Mouse (Mus musculus) 3134 (cell line): ENCODE data around the gene St3gal3.

Experiments
- DNase-seq: peaks from one replicate; pipeline ENCODE4 v3.0.0-alpha.2; 2011; ENCODE audit warnings: low spot score; ENCODE audit not compliant: insufficient read length; ENCODE audit errors: extremely low read depth

The St3gal3 gene

GRCm38 (mm10) chr4:118028994-118029393 lies 105.7 kb downstream of the St3gal3 start:
- no peak for DNase-seq

GRCm38 (mm10) chr4:118025931-118026330 lies 108.8 kb downstream of the St3gal3 start:
- no peak for DNase-seq

GRCm38 (mm10) chr4:118025381-118025780 lies 109.3 kb downstream of the St3gal3 start:
- no peak for DNase-seq

DNA sequence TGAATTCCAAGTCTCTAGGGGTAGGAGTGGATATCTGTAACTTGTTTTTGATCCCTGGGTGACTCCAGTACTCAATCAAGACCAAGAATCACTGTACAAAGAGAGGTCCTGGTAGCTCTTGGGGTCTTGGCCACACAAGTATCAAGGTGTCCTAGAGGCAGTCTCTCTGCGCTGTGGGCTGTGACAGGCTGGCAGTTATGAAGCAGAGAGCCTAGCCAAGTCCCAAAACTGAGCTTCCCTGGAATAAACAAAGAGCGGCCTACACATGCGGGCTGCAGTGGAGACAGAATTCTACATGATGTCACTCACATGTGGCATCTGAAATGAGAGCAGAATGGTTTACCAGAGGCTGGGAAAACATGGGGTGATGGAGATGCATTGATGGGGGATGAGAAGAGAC lies 111.9 kb downstream of the St3gal3 start:
- no peak for DNase-seq

DNA sequence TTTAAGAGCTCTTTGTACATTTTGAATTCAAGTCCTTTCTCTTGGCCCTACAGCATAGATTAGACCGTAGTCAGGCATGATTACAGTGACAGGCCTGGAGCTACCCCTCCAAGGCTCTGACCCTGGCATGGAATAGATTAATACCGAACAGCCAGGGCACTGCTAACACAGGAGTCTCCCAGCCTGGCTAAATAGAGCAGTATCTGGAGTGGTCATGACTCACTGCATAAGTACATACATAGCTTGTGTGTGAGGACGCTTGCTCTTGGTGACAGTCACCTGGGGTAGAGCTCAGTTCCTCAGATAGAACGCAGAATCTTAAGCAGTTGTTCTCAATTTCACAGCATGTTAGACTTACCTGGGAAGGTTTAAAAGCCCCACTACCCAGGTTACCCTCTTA lies 112.3 kb downstream of the St3gal3 start:
- no peak for DNase-seq

DNA sequence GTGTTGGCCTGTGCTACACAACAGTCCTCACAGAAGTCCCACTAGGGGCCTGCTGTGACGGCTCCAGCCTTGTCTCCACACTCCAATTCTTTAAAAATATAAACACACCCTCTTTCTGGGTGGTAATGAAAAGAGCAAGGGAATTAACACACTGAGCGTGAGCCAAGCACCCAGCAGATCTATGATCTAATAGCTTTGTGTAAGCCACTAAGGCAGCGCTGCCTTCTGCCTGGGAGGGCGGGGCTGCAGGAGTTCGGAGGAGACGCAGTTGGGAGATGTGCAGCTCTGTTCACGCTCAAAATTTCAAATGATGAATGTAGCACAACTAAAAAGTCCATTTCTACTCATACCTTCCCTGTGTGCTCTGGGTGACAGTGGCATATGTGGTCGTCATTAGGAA lies 115.1 kb downstream of the St3gal3 start:
- no peak for DNase-seq

GRCm38 (mm10) chr4:118019218-118019617 lies 115.5 kb downstream of the St3gal3 start:
- no peak for DNase-seq

GRCm38 (mm10) chr4:118017021-118017805 lies 117.5 kb downstream of the St3gal3 start:
- DNase-seq = peak; percentile 85

DNA sequence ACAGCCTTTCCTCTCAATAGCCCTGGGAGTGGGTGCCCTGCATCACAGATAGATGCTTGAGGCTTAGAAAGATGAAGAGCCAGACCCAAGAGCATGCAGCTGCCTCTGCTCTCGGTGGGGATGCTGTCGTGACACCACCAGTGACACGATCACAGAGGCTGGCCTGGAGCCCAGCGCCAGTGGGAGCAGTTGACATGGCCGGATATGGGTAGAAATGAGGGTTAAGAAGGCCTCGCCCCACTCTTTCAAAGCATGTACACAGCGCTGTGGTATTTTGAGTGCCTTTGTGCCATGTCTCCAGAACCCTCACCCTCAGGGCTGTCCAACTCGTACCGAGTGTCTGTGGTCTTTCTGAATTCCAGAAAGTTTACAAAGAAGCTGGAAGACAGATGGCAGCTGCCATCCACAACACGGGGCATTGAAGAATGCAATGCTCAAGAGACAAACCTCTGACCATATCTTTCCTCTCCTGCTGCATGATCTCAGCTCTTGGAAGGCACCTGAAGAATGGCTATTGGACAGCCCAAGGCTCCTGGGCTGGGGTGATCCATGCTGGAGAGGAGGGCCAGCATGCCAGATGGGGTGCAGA lies 118.3 kb downstream of the St3gal3 start:
- peak; percentile 91 for DNase-seq

- peak; percentile 93 for DNase-seq
Observed at GRCm38 (mm10) chr4:118015636-118016035, 119.1 kb downstream of the St3gal3 start.

DNA sequence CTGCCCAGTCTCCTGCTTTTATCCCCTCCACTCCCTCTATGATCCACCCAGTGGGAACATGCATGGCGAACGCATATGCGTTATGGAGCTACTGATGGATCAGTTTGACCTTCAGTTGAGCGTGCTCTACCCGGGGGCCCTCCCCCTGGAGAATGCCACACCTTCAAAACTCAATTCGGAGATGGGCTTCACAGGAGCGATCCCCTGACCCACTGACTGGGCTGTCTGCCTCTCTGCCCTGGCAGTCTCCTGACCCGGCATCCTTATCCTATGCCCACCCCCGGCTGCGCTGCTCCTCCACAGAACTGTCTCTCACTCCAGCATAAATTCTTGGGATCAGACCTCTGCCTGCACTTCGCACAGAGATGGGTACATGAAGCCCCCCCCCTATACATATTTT lies 119.6 kb downstream of the St3gal3 start:
- no peak for DNase-seq

DNA sequence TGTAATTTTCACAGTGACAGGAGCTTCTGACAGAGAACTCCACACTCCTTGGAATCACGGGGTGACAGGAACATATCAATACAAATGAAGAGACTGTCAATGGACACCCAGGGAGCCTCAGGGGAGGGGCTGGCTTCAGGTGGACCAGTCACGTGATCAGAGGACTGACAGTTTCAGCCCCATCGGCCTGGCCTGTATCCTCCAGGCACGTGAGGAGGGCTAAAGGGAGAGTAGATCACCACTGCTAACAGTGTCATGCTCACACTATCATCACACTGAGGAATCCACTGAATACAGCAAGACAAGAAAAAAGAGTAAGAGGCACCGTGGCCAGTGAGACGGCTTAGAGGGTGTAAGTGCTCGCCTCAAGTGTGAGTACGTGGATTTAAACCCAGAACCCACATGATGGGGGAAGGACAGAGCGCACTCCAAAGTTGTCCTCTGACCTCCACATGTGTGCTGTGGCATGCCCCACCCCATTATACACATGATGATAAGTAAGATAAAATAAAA lies 124.0 kb downstream of the St3gal3 start:
- DNase-seq = no peak

GRCm38 (mm10) chr4:118008433-118009033 lies 126.2 kb downstream of the St3gal3 start:
- DNase-seq = no peak

DNA sequence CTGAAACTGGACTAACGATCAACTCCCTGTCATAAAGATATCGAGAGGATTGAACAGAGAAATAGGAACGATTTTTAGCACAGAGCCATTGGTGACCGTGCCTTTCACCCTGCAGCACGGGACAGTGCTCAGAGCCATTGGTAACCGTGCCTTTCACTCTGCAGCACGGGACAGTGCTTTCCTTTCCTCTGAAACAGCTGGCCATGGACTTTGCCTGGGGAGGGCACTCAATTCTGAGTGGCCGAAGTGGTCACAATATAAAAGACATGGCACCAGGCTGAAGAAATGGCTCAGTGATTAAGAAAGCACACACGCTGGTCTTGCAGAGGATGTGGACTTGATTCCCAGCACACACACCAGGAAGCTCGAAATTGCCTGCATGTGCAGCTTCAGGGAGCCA lies 133.4 kb downstream of the St3gal3 start:
- no peak for DNase-seq

DNA sequence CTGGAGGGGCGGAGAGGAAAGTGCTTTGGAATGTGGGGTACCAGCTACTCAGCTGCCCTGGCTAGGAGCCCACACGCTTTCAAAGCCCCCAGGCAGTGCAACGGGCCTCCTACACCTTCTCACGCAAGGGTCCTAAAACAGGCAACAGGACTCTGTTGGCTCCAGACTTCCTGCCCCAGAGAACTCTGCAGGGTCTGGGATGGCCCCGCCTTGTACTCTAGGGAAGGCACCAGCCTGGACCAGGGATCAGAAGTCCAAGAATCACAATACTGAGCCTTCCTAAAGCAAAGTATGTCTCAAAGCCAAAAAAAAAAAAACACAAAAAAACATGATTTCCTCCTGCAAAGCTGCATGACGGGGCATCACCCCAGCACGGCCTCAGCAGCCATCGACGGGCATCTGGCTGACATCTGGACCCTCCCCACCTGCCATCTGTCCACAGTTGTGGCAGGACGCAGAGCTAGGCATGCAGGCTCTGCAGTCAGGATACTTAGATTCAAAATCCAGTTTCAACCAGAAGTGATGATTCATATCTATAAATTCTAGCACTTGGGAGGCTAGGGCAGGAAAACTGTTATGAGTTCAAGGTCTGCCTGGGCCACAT lies 134.0 kb downstream of the St3gal3 start:
- peak; percentile 80 for DNase-seq

GRCm38 (mm10) chr4:117999951-118000350 lies 134.8 kb downstream of the St3gal3 start:
- DNase-seq = peak; percentile 74

DNA sequence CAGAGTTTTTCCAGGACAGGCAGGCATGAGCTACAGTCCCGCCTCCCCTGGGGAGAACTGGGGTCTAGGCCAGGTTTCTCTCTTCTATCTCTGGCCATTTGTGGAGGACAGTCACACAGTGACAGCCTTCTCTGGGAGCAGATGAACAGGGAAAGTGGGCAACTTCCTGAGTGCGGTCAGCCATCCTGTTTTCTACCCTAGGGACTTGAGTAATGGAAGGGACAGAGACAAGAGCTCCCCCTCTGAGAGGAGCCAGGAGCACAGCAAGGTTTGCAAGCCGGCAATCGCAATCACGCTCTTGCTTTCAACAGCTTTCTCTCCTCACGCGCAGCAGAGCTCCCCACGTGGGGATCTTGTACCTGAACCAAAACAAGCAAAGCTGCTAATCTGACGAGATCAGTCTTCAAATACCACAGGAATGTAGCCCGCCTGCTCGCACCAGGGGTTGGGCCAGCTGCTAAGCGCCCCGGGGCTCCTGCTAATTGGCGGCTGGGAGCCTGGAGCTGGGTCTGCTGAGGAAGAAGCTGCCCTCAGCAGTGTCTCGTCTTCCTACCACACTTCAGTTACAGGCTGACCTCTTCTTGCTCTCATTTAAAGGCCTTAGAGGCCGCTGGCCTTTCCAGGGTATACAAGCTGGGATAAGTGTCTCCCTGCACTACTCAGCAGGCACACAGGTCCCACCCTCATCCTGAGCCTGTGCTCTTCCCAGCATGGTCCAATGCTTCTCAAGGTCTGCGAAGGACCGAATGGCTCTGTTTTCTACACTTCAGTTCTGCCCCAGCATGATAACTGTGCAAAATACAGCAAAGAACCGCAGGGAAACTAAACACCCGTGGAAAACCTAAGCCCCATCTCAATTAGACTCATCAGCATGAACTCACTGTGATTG lies 137.1 kb downstream of the St3gal3 start:
- peak; percentile 96 for DNase-seq

DNA sequence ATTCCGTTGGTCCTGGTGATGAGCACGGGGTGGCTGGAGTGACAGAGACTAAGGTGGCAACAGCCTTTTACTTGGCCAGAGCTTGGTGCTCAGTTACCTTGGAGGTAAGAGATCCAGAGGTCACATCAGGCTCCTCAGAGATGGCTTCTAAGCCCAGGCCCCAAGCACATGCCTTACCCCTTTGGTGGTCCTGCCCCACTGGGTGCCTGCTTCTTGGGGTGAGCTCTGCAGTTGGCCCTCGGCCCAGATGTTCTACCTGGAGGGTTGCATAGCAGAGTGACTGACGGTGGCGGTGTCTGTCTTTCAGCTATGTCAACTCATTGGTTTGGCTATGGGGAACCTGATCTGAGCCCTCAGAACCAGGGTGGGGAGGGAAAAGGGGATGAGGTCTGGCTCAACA lies 138.0 kb downstream of the St3gal3 start:
- DNase-seq = no peak

DNA sequence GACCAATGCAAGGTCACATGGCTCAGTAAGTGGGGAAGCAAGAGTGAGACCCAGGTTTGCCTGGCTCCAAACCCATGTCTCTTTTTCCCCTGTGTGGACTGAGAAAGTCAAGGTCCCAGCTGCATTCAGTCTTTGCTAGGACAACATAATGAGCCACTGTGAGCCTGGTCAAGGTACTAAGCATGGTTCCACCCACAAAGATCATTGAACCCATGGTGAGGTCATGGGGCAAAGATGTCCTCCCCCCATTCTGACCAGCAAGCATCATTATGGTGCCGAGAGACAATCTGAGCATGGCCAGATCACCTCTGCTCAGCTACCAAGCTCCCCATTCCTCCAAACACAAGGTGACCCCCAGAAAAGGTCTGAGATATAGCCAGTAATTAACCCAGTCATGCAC lies 139.3 kb downstream of the St3gal3 start:
- DNase-seq = no peak

DNA sequence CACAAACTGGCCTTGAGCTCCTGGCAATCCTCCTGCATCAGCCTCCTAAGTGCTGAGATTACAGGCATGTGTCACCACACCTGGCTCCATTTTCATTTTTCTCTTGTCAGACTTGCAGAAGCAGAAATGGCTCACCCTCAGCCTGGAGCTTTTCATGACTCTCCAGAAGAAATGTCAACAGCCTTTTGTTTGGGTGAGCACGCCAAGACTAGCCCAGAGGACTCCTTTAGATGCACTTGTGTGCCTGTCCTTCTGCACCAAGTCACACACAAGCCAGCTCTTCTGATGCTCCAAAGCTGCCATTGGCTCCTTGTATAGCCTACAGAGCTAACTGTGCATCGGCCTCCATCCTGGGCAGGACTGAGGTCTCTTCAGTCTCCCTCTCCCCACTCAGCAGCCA lies 141.3 kb downstream of the St3gal3 start:
- no peak for DNase-seq
